Mouse (Mus musculus): ENCODE results near the gene Dlgap1.

The Dlgap1 gene

DNA sequence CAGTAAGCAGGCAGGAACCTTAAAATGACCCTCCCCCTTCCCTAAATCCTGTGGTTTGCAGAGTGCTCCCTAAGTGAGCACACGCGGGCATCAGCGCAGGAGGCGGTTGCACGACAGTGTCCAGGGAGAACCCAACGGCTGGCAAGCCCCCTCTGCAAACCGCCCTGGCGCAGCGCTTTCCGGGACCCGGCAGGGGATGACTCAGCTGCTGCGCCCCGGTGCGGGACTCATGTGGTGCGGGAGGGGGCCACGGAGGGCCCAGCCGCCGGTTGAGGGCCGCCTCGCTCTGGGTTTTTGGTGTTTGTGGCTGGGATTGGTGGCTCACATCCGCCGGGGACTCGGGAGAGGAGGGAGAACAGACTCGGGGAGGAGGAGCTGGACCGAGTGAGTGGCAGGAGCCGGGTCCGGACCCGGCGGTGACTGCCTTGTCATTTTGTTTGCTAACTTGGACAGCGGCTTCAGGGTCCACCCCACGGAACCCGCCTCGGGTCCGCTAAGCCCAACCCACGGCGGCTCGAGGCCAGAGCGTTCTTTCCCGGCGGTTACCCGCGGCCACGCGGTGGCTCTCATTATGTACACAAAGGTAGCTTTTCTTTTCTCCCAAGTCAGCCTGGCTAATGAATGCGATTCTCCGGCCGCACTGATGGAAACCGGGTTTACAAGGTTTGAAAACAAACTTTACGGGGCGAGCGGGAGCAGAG lies 884.0 kb downstream of the Dlgap1 start:
- no peak for DNase-seq (ENCODE audit: extremely low spot score, low read depth, low spot score)

DNA sequence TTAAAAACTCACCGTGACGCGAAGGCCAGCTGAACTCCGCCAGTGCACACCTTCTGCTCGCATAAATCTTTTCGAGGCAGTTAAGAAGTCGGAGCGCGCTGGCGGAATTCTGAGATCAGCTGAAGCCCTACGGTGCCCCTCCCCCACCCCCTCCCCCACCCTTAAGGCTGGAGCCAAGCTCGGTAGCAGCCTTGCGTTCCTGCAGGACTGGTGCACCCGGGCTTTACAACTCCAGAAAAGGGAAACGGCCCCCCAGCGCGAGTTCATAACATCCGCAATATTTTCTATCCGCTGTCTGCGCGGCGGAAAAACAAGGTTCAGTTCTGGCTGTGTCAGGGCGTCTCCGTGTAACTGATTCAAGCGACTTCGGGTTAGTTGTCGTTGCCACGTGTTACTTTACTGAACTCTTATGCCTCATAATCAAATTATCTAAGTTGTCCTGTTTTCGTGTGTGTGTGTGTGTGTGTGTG lies 884.6 kb downstream of the Dlgap1 start, which contains the start of gene Tgif1:
Gene Tgif1, minus strand, starts transcription at position 111 of the 470 bp plus-strand sequence.
- no peak for DNase-seq (ENCODE audit: extremely low spot score, low read depth, low spot score)

DNA sequence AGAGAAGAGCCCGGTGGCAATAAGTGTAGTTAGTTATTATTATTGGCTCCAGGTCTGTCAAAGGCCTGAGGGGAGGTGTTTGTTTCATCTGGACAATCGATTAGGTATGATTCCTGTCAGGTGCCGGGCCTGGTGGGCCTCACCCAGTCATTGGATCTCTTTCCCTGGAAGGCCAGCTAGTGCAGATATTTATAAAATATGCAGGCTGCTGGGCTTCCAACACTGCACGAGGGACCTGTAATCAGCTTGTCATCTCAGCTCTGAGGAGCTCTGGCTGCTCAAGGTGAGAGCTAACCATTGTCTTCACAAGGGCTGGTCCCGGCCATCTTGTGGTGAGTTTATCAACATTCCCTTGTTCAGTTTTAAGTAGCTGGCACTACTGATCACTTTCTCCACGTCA lies 885.1 kb downstream of the Dlgap1 start:
- no peak for DNase-seq (ENCODE audit: extremely low spot score, low read depth, low spot score)

DNA sequence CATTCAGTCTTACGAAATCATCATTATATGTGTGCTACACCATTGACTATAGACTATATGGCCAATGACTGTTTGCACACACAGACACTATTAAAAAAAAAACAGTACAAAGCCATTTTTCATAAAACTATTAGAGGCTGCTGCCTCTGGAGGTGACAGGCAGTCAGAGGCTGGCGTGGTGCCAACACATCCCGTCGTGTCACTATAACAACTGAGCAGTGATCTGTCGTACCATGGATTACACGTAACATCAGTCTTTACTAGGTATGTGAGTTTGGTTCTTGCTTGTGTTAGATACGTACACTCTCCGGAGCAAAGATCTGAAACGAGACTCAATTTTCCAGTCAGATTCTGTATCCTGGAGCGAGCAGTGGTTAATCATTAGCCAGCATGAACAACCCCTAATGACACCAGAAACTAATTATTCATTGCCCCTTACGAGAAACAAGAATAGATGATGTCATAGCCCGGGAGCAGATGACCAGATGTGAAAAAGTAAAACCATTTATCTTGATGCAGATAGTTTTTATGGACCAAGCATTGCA lies 888.1 kb downstream of the Dlgap1 start:
- no peak for DNase-seq (ENCODE audit: extremely low spot score, low read depth, low spot score)

DNA sequence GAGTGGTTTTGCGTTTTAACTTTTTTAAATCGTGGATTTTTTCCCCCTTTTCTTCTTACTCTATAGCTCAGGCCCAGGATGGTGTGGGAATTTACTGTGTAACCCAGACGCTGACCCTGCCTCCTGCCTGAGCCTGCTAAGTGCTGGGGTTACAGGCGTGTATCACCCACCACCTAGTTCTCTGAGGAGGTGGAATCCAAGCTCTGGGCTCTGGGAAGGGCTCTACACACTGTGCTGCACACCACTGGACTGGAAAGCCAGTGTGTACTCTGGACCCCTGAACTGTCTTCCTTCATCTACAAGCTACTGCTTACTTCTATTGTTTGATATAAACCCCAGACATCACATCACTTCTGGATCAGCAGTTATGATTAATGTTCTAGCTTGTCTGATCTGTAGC lies 889.9 kb downstream of the Dlgap1 start:
- DNase-seq (ENCODE audit: extremely low spot score, low read depth, low spot score): no peak

DNA sequence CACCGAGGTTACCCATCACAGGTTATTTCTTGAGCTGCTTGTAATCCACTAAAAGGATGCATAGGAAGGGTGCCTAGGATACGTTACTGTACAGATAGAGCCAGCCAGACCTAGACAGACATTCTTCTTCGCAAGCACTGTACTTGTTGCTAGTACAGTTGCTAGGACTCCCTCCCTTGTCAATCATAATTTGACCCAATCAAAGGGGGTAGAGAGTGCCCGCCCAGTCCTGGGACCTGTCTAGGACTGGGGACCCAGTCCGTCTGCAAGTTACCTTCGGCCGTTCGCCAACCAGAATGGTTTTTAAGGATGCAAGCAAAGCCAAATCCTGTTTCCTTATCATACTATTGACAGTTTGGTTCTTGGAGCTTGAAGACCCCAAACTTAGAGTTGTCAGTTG lies 895.2 kb downstream of the Dlgap1 start:
- no peak for DNase-seq (ENCODE audit: extremely low spot score, low read depth, low spot score)

DNA sequence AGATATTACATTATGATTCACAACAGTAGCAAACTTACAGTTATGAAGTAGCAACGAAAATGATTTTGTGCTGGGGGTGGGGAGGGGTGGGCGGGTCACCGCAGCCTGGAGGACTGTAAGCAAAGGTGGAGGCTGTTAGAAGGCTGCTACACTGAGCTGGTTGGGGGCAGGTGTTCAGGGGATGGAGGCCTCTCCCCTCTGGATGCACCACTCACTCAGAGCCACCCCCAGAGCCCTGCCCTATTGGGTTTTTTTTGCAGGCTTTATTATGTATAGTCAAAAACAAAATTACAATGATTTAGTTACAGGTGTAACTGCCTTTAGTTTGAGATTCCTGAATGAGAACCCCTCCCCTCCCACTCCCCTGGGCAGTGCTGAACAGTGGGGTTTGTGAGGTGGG lies 895.8 kb downstream of the Dlgap1 start:
- no peak for DNase-seq (ENCODE audit: extremely low spot score, low read depth, low spot score)

DNA sequence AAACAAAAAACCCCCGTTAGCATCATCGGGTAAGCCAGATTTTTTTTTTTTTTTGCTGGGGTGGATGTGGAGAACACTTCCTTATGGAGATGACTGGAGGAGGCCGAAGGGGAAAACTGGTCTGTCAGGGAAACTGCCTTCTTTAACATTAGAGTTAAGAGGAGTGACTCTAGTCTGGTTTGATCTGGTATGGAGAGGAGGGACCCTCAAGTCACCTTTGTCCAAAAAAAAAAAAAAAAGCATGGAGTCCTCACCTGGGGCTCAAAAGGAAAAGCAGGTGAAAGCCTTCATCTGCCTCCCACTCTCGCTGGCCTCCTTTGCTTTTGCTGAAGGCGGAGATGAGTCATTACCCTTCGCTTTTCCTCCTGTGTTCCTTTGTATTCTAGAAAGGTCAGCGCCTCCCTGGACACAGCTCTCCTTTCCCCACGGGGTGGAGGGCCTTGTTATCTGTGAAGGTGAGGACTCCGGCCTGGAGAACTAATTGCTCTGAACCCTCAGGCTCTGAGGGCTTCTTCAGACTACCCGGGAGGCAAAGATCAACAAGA lies 896.3 kb downstream of the Dlgap1 start:
- no peak for DNase-seq (ENCODE audit: extremely low spot score, low read depth, low spot score)

DNA sequence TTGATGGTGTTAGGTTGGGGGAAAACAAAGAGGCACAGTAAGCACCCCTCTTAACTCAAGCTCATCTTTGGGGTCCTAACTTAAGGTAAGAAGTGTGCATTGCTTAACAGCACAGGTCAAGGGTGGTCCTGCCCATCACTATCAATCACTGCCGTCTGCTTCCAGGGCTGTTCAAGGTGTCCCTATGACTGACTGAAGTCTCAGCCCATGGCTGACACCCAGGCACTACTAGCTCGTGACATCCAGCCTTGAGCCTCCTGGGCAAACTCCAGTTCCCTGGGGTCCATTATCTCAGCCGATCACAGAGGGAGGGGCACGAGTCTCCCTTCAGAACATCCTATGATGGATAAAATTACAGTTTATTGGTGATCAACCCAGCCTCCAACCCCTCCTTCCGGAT lies 897.2 kb downstream of the Dlgap1 start:
- no peak for DNase-seq (ENCODE audit: extremely low spot score, low read depth, low spot score)

DNA sequence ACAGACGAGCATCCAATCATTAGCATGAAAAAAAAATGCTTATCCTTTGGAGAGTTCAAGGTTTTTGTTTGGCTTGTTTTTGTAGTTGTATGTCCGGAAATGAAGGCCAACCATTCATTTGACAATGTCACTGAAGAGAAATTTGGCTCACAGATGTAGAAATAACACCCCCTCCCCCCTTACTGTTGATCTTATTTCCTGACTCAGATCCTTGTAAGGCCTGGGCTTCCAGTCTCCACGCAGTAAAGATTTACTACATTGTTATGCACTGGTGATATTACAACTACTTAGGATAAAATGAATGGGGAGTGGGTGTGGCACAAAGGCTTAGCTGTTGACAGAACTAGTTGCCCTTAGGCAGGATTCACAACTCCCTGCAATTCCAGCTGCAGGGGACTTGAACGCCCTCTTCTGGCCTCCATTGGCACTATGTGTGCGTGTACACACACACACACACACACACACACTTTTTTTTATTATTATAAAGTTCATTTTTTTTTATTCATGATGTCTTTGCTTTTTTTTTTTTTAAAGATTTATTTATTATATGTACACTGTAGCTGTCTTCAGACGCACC lies 897.8 kb downstream of the Dlgap1 start:
- no peak for DNase-seq (ENCODE audit: extremely low spot score, low read depth, low spot score)

DNA sequence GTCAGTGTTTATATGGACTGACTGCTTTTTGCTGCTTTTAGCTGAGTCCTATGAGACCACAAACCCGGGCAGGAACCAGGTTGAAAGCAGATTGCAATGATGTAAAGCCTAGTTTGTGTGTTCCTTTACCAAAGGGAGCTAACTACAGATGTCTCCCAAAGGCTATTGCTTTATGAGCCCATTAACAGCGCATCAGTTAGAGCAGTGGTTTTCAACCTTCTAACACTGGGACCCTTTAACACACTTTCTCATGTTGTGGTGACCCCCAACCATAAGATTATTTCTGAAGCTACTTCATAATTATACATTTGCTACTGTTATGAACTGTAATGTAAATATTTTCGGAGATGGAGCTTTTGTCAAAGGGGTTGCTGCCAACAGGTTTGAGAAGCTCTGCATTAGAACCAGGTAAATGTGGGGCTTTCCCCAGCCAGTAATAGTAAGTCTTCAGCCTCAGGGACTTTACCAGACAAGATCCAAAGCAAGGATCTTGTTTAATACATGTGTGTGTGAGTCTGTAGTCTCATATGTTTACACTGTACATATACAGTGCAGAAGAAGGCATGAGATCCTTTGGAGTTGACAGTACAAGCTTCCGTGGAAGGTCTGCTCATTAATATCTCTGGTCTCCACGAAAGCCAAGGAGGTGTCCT lies 899.8 kb downstream of the Dlgap1 start:
- DNase-seq (ENCODE audit: extremely low spot score, low read depth, low spot score): no peak

DNA sequence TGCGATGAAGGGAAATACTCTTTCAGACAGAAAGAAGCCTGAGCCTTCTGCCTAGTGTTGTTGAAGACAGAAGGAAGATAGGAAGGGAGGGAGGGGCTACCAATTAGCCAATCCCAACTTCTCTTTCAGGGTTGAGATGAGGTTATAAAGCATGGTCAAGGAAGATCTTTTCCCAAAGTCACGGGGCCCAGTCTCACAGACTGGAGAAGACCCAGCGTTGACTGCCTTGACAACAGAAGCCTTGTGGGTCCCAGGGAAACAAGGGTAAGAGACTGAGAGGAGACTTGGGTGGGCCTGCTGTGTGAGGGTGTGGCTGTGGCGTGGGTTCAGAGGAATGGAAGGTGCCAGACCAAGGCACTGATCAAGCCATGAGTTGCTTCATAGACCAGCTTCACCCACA lies 901.7 kb downstream of the Dlgap1 start:
- no peak for DNase-seq (ENCODE audit: extremely low spot score, low read depth, low spot score)
